ENCODE assay signal across 24 mouse cellular contexts in the genomic region with DNA sequence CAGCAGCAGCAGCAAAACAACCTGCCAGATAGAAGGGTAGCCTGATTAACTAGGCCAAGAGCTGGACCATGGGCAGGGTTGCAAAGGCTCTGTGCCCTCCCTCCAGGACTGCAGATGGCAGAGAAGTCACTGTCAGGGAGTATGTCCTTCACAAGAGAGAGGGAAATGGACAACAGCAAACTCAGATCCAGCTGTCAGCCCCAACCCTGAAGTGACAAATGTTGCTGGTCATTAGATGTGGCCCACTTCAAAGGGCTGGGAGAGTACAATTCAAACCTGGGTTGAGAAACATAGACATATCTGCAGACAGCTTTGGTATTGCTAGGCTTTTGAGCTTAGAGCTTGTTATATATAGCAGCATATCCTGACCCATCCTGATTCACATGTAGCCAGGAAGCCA. TPM values are rescaled to one million over a fixed set of nuclear protein-coding genes. Genes with fewer than 3 reads are reported as not detected.
DNase-seq lines count a peak whose midpoint lies in the region; ATAC-seq lines count a peak whose summit lies in the region.
"Had no signal": no experiment of that assay in that cellular context is flagged by ENCODE, and none has a peak within 500 bp of the region (broad histone marks: within the 10 kb centered on the region; RNA-seq: fewer than 3 reads in every experiment).

No protein-coding gene starts in this region.

- H3K27ac ChIP-seq in embryonic facial prominence, embryonic 14.5 days (replicated peaks; ENCODE audit: low read depth, low read length) = 0 out of 2 replicates have a peak overlapping the region, but pooled peaks have one; percentile 6
- H3K27ac ChIP-seq in embryonic facial prominence, embryonic 10.5 days (replicated peaks) = no peak overlapping the region
- H3K27ac ChIP-seq in hindbrain, embryonic 10.5 days = peak overlapping the region; percentile 50
- H3K27ac ChIP-seq in hindbrain, embryonic 13.5 days = no peak overlapping the region
- peak overlapping the region; percentile 54; the same call in 1 of the 2 replicates for H3K27ac ChIP-seq in limb, embryonic 15.5 days
- H3K27ac ChIP-seq: forebrain, embryonic 13.5 days had no signal

- no peak overlapping the region for H3K4me3 ChIP-seq in embryonic facial prominence, embryonic 14.5 days (ENCODE audit: low read depth, low read length)
- no peak overlapping the region for H3K4me3 ChIP-seq in embryonic facial prominence, embryonic 10.5 days
- no peak overlapping the region for H3K4me3 ChIP-seq in hindbrain, embryonic 10.5 days
- no peak overlapping the region for H3K4me3 ChIP-seq in hindbrain, embryonic 13.5 days
- H3K4me3 ChIP-seq in limb, embryonic 15.5 days = no peak overlapping the region
- H3K4me3 ChIP-seq: embryonic facial prominence, embryonic 13.5 days; forebrain, embryonic 13.5 days had no signal

- H3K4me1 ChIP-seq in embryonic facial prominence, embryonic 14.5 days (ENCODE audit: control insufficient read depth, insufficient read depth, low read length) = peaks cover 26% of the 10 kb centered on the region
- H3K4me1 ChIP-seq in embryonic facial prominence, embryonic 10.5 days = peaks cover 48% of the 10 kb centered on the region
- H3K4me1 ChIP-seq in hindbrain, embryonic 10.5 days (replicated peaks) = peaks cover 41% of the 10 kb centered on the region
- peaks cover 23% of the 10 kb centered on the region for H3K4me1 ChIP-seq in hindbrain, embryonic 13.5 days (replicated peaks)
- H3K4me1 ChIP-seq in limb, embryonic 15.5 days = peaks cover 41% of the 10 kb centered on the region

- no peaks in the 10 kb centered on the region for H3K9me3 ChIP-seq in embryonic facial prominence, embryonic 14.5 days (ENCODE audit: control insufficient read depth, low read length)
- H3K9me3 ChIP-seq in embryonic facial prominence, embryonic 10.5 days = no peaks in the 10 kb centered on the region
- H3K9me3 ChIP-seq in hindbrain, embryonic 10.5 days = no peaks in the 10 kb centered on the region
- H3K9me3 ChIP-seq in hindbrain, embryonic 13.5 days = no peaks in the 10 kb centered on the region
- H3K9me3 ChIP-seq in limb, embryonic 15.5 days = no peaks in the 10 kb centered on the region
- H3K9me3 ChIP-seq: embryonic facial prominence, embryonic 13.5 days; forebrain, embryonic 13.5 days; G1E had no signal

- peaks cover 57% of the 10 kb centered on the region for H3K36me3 ChIP-seq in embryonic facial prominence, embryonic 14.5 days (ENCODE audit: control insufficient read depth, insufficient read depth, low read length)
- H3K36me3 ChIP-seq in embryonic facial prominence, embryonic 10.5 days (replicated peaks) = peaks cover 85% of the 10 kb centered on the region
- H3K36me3 ChIP-seq in hindbrain, embryonic 10.5 days = peaks cover 80% of the 10 kb centered on the region
- peaks cover 46% of the 10 kb centered on the region for H3K36me3 ChIP-seq in hindbrain, embryonic 13.5 days
- H3K36me3 ChIP-seq in limb, embryonic 15.5 days = peaks cover 54% of the 10 kb centered on the region
- H3K36me3 ChIP-seq: G1E had no signal

- no peak overlapping the region for H3K4me2 ChIP-seq in embryonic facial prominence, embryonic 14.5 days (ENCODE audit: low read depth, low read length)
- no peak overlapping the region for H3K4me2 ChIP-seq in hindbrain, embryonic 13.5 days
- H3K4me2 ChIP-seq in limb, embryonic 15.5 days = no peak overlapping the region
- H3K4me2 ChIP-seq: embryonic facial prominence, embryonic 13.5 days; forebrain, embryonic 13.5 days had no signal

- no peak overlapping the region for H3K9ac ChIP-seq in embryonic facial prominence, embryonic 14.5 days (ENCODE audit: low read depth, low read length)
- H3K9ac ChIP-seq in hindbrain, embryonic 13.5 days = no peak overlapping the region
- no peak overlapping the region for H3K9ac ChIP-seq in limb, embryonic 15.5 days
- H3K9ac ChIP-seq: embryonic facial prominence, embryonic 13.5 days; forebrain, embryonic 13.5 days had no signal

- peak; percentile 31 for DNase-seq in adrenal gland, adult 8-10 months
- DNase-seq in adrenal gland, adult 18-20 months (ENCODE audit: low spot score in 2 of 2) = no peak
- DNase-seq in embryonic facial prominence, embryonic 14.5 days (ENCODE audit: low spot score) = no peak
- no peak for DNase-seq in embryonic facial prominence, embryonic 10.5 days (ENCODE audit: low spot score)
- DNase-seq in hindbrain, embryonic 10.5 days (ENCODE audit: low spot score) = no peak
- DNase-seq: adrenal gland, adult 2 months; adrenal gland, postnatal 25 days; B cell, adult 2 months; cerebellum, adult 11-12 months; cerebellum, adult 2 months; cerebellum, adult 9-10 months; cerebellum, postnatal 10 days; cerebellum, postnatal 25 days had no signal

- no peak for ATAC-seq in embryonic facial prominence, embryonic 14.5 days (ENCODE audit: low read depth)
- no peak for ATAC-seq in hindbrain, embryonic 13.5 days (ENCODE audit: low FRiP score)
- ATAC-seq in limb, embryonic 15.5 days (ENCODE audit: insufficient number of reproducible peaks, low FRiP score, low TSS enrichment, low read depth) = no peak
- no peak for ATAC-seq in erythroid progenitor cell, adult 5-6 weeks (replicated peaks; ENCODE audit: low FRiP score, poor library complexity, severe bottlenecking)
- ATAC-seq: activated CD4-positive, CD25-positive, alpha-beta regulatory T cell, adult 4 months; CD4-positive, CD25-positive, alpha-beta regulatory T cell, adult 4 months; forebrain, embryonic 13.5 days; forebrain, embryonic 16.5 days; Patski had no signal

- no peaks in the 10 kb centered on the region for H3K27me3 ChIP-seq in embryonic facial prominence, embryonic 14.5 days (replicated peaks; ENCODE audit: control insufficient read depth, insufficient read depth, low read length)
- H3K27me3 ChIP-seq in embryonic facial prominence, embryonic 10.5 days (replicated peaks; ENCODE audit: low read depth, poor library complexity, severe bottlenecking) = no peaks in the 10 kb centered on the region
- H3K27me3 ChIP-seq in hindbrain, embryonic 10.5 days (ENCODE audit: insufficient read depth, poor library complexity, severe bottlenecking) = no peaks in the 10 kb centered on the region
- no peaks in the 10 kb centered on the region for H3K27me3 ChIP-seq in hindbrain, embryonic 13.5 days
- H3K27me3 ChIP-seq in limb, embryonic 15.5 days = no peaks in the 10 kb centered on the region
- H3K27me3 ChIP-seq: CH12.LX; embryonic facial prominence, embryonic 13.5 days; forebrain, embryonic 13.5 days; Patski had no signal

RNA-seq across cellular contexts. Expression of a gene that starts 32.3 kb away (rescaled TPM):
- 10 to 100 TPM in 2 of 4 experiments, 1 to 10 TPM in 2; 5.6 to 10.8 (median 8.8) TPM for total RNA-seq in adrenal gland, adult 8-10 months (2022)
- total RNA-seq in adrenal gland, adult 18-20 months (2021) = 10 to 100 TPM in 1 of 2 experiments, 1 to 10 TPM in 1; 9.8 to 11.2 TPM
- polyA plus RNA-seq in embryonic facial prominence, embryonic 14.5 days (2014; fragmentation: Nextera tagmentation; extraction: Ambion mirVana) = 28.7 and 31.3 TPM in 2 replicates
- 28.3 and 29.6 TPM in 2 replicates for polyA plus RNA-seq in embryonic facial prominence, embryonic 10.5 days (2016; fragmentation: Nextera tagmentation; extraction: Ambion mirVana)
- 29.7 and 30.8 TPM in 2 replicates for polyA plus RNA-seq in hindbrain, embryonic 10.5 days (2016; fragmentation: Nextera tagmentation; extraction: Ambion mirVana)
- 21.3 and 23.1 TPM in 2 replicates for polyA plus RNA-seq in hindbrain, embryonic 13.5 days (2015; fragmentation: Nextera tagmentation; extraction: Ambion mirVana)
- 28.4 and 28.6 TPM in 2 replicates for polyA plus RNA-seq in limb, embryonic 15.5 days (2015; fragmentation: Nextera tagmentation; extraction: Ambion mirVana)
- total RNA-seq in erythroid progenitor cell, adult 5-6 weeks (2015; ENCODE audit: low replicate concordance) = 0.72 and 2.1 TPM in 2 replicates
- total RNA-seq in erythroid progenitor cell, adult 5-6 weeks (2017; ENCODE audit: low replicate concordance) = 0.26 TPM in 1 of 2 replicates, not detected in the other
- polyA plus RNA-seq: G1E had no signal

Comparison
In these comparisons a context has a peak if more than half of its experiments do, and no peak if none do; other contexts are left out.
1. H3K27ac ChIP-seq: peak in embryonic facial prominence, embryonic 14.5 days (single experiment), hindbrain, embryonic 10.5 days (single experiment) and limb, embryonic 15.5 days (single experiment); none in embryonic facial prominence, embryonic 10.5 days (single experiment) and hindbrain, embryonic 13.5 days (single experiment).